Mouse (Mus musculus) effector memory CD4-positive, alpha-beta T cell, adult 5 months (primary cell): ENCODE data around the gene Synrg. TPM values are rescaled to one million over a fixed set of nuclear protein-coding genes. Genes with fewer than 3 reads are reported as not detected.

Experiments used
- polyA plus RNA-seq: library from polyadenylated mRNA; unstranded; fragments of 100-300 nt; shearing (Covaris generic); gene quantifications from one replicate; pipeline ENCODE4 v1.2.1, GENCODE M21; 2017

Gene Synrg
- 36.7 TPM for polyA plus RNA-seq

DNA sequence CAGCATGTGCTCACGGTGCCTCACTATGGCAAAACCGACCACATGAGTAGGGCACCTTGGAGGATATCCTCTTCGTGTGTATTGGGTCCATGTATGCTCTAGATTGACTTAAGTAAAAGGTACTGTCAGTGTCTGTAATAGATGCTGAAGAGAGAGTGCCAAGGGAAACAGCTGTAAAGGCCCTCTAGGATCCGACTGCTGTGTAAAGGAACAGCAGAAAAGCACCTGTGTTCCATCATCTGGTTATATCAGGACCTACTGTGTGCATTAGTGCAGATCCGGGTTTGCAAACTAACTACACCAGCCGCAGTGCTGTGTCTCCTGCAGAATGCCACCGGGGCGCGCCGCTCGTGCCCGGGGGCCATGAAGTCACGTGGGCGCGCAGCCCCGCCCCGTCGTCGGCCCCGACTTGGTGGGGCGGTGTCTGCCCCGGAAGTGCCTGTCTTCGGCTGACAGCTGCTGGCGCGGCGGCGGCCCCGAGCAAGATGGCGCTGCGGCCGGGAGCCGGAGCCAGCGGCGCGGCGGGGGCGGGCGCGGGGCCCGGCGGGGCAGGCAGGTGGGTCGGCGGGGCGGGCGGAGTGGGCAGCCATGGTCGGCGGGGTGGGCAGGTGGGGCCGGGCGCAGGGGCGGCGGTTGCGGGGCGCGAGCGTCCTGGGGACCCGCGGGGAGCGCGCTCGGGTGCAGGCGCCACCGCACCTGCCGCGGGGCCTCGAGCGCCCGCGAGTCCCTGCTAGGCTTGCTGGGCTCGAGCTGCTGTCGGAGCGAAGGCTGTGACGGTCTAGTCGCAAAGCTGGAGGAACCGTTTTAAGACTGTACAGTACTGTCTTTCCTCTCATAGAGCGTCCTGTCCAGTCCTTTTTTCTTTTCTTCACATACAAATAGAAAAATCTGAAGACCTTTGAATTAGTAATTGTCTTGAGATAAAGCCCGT, at the start of gene Synrg:
Synrg (plus strand) TSS at position 438 of the 931 bp plus-strand sequence.

DNA sequence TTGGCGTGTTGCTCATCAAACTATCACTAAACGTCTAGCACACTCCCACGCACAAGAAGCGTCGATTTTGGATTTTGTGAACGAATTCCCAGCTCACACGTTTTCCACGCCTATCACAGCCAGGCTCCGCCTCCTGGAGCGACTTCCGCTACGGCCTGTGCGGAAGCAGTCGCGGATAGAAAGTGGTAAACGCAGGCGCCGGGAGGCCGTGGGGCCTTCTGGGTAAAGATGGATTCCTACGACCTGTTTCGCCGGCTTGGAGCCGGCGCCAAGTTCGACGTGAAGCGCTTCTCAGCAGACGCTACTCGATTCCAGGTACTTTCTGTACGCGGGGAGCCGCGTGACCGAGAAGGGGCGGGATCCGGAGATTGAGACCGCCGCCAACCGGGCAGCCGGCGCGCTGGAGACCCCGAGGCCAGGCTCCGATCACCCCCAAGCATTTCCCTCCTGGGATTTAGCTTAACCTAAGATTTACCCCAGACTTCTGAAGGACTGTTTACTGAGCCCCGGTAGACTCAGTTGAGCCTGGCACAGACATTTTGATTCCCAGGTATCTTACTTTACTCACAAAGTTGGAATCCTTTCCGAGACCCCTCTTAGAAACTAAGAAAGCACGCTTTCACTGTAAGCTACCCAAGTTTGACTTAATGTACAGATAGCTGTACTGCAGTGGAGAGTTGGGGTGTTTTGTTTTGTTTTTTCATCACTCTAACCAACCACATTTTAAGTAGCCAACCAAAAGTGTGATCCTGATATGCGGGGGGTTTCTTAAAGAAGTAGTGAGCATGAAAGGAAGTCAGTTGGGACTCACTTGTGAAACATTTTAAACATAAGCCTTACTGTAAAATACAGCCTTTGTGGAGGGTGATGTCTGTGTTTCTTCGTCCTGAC, 22.0 kb upstream of the Synrg start, which contains the start of gene Ddx52:
Ddx52 (plus strand) TSS at position 113 of the 891 bp plus-strand sequence.

DNA sequence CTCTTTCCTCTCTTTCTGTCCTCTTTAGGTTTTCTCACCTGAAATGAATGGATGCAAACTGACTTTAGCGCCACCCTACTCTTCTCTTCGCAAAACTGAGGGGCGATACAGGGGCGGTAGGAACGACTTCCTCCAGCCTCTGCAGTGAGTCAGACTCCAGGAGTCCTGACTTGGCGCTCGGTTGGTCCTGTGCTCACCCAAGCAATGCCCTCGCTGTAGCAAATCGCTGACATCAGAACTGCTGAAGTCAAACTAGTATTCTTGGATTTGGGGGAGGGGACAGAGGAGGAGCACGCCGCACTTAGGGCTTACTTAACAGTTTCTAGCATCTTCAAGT, 104.8 kb downstream of the Synrg start, which contains the start of gene Dusp14:
Dusp14 (minus strand) TSS at position 228 of the 337 bp plus-strand sequence.

Other genes with a start within 250 kb of the Synrg start
- gene Wfdc21, start 217.5 kb upstream of the Synrg start, polyA plus RNA-seq: not detected
- gene Heatr6, start 210.7 kb upstream of the Synrg start, polyA plus RNA-seq: 27.3 TPM
- gene Hnf1b, start 114.4 kb upstream of the Synrg start, polyA plus RNA-seq: 0.15 TPM
- gene Ddx52, start 22.4 kb upstream of the Synrg start, polyA plus RNA-seq: 47.9 TPM
- 10.1 TPM for gene Dusp14, start 104.8 kb downstream of the Synrg start, polyA plus RNA-seq
- gene Tada2a, start 165.2 kb downstream of the Synrg start, polyA plus RNA-seq: 6.2 TPM
- 12.7 TPM for gene Acaca, start 165.2 kb downstream of the Synrg start, polyA plus RNA-seq
- not detected for gene Gm11437, start 203.0 kb downstream of the Synrg start, polyA plus RNA-seq